Mouse (Mus musculus) bone marrow, adult 2 months (tissue): ENCODE data around the gene Hs2st1. TPM values are rescaled to one million over a fixed set of nuclear protein-coding genes. Genes with fewer than 3 reads are reported as not detected.

Experiments
- H3K27ac ChIP-seq: fragments of 200-500 bp; 2 replicates; pipeline ENCODE4 v1.5.1; 2012; ENCODE audit warnings: low read depth, mild to moderate bottlenecking, control low read depth, inconsistent platforms, low read length; ENCODE audit not compliant: control insufficient read depth, poor library complexity, insufficient read depth
- H3K4me1 ChIP-seq: fragments of 200-500 bp; 2 replicates; pipeline ENCODE4 v1.6.1; 2011; ENCODE audit warnings: low read length; ENCODE audit not compliant: control insufficient read depth, insufficient read depth
- H3K4me3 ChIP-seq: fragments of 200-500 bp; replicated peaks from 2 replicates; pipeline ENCODE3; 2011; ENCODE audit warnings: mild to moderate bottlenecking, low read depth, low read length, control low read depth; ENCODE audit not compliant: control insufficient read depth
- CTCF ChIP-seq: fragments of 200-500 bp; IDR thresholded peaks from 2 replicates; pipeline ENCODE4 v1.5.1; 2011; ENCODE audit warnings: low read length, control low read depth; ENCODE audit not compliant: control insufficient read depth, insufficient read depth
- POLR2A ChIP-seq: fragments of 200-500 bp; IDR thresholded peaks from 2 replicates; pipeline ENCODE4 v1.6.1; 2011; ENCODE audit warnings: low read depth, mild to moderate bottlenecking, control low read depth, low read length, borderline replicate concordance; ENCODE audit not compliant: control insufficient read depth
- whole genome bisulfite sequencing: fragments of 180-500 bp; shearing (Covaris S2); methylation state at CpG from one replicate; pipeline ENCODE4 v1.1.7; 2018; 5-methylcytosine and 5-hydroxymethylcytosine counted together
- polyA plus RNA-seq: library from polyadenylated mRNA; stranded (reverse); fragments of >200 nt; gene quantifications from 2 replicates; pipeline ENCODE4 v1.2.4, GENCODE M21; 2011; ENCODE audit warnings: low replicate concordance; ENCODE audit not compliant: missing spikeins, insufficient read depth, insufficient read length

The Hs2st1 gene
- polyA plus RNA-seq, 1 experiment, result 5.2 TPM

- H3K27ac ChIP-seq, result no peak overlapping the region
- H3K4me1 ChIP-seq, result no peaks in the 10 kb centered on the region
- no peak for TF ChIP-seq CTCF
- no peak for TF ChIP-seq POLR2A
- H3K4me3 ChIP-seq, result no peak overlapping the region
- WGBS, result 87% methylated on average over 16 of the region's 16 CpGs
Observed at GRCm38 (mm10) chr3:144513169-144514121, 56.5 kb downstream of the Hs2st1 start.

DNA sequence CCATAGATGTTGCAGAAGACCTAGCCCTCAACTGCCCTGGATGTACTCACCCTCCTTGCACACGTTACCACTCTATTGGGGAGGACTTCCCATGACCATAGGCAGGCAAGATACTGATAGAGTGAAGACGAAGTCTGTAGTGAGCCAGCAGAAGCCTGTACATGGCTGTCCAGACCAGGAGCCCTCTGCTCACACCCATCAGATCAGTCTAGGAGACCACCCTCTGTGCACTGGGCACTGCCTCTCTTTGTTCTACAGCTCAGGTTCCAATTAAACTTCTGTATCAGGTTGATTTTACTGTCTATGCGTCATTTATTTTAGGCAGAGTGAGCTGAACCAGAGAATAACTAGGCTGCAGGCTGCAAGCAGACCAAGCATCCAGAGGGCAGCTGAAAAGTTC lies 59.3 kb downstream of the Hs2st1 start:
- WGBS, result 86% methylated on average over 3 of the region's 3 CpGs
- Histone ChIP-seq H3K27ac (no peak overlapping the region), H3K4me3 (no peak overlapping the region), H3K4me1 (no peaks in the 10 kb centered on the region)
- TF ChIP-seq CTCF (no peak), POLR2A (no peak)

DNA sequence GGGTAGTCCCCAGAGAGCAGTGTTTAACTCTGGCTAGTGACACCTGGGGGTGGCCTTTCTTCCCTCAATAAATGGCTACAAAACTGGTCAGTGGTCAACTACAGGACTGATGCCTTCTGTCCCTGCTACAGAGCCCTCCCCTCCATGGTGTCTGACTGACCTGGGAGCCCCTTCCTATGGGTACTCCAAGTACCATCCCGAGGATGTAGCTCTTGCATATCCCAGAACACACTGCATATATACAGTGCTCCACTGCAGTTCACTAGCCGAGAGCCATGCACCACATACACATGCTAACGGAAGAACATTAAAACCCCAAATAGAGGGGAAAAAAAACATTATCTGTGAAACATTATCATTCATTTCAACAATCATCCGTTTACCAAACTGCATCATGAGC lies 61.6 kb downstream of the Hs2st1 start:
- Histone ChIP-seq H3K4me3 (no peak overlapping the region), H3K4me1 (no peaks in the 10 kb centered on the region), H3K27ac (no peak overlapping the region)
- TF ChIP-seq POLR2A (no peak), CTCF (no peak)
- WGBS, result 84% methylated on average over 4 of the region's 4 CpGs

DNA sequence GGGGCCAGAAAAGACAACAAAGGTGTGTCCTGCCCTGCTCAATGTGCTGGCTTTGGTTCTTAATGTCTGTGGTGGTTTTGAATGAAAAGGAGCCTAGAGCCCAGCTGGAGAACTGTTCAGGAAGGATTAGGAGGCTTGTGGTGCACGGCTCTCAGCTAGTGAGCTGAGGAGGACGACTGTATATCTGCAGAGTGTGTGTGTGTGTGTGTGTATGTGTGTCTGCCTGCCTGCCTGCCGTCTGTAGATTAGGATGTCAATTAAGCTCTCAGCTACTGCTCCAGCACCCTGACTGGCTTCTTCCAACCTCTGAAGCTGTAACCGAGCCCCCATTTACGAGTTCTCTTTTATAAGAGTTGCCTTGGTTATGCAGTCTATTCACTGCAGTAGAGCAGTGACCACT lies 62.1 kb downstream of the Hs2st1 start:
- Histone ChIP-seq H3K4me3 (no peak overlapping the region), H3K4me1 (no peaks in the 10 kb centered on the region), H3K27ac (no peak overlapping the region)
- TF ChIP-seq CTCF, result no peak
- no peak for TF ChIP-seq POLR2A
- WGBS, result 76% methylated on average over 5 of the region's 5 CpGs

GRCm38 (mm10) chr3:144506213-144506612 lies 63.8 kb downstream of the Hs2st1 start:
- no peaks in the 10 kb centered on the region for H3K4me1 ChIP-seq
- TF ChIP-seq CTCF (no peak), POLR2A (no peak)
- H3K4me3 ChIP-seq, result no peak overlapping the region
- WGBS, result 66% methylated on average over 3 of the region's 3 CpGs
- no peak overlapping the region for H3K27ac ChIP-seq

DNA sequence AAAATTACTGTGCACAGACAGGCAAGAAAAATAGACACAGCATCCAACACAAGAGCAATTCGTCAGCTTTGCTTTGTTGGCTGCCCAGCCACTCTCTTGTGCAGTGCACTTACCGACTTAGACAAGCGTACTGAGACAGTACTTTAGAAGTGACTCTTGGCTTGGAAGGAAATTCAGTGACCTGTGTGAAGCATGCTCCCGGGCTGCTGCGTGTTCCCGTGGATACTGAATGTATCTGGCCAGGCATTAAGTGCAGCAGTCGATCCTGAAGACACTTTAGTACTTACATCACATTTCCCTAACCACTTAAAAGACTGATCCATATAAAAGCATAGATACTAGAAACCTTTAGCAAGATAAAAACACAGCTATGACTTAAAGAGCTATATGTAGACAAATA lies 68.1 kb downstream of the Hs2st1 start:
- TF ChIP-seq CTCF (no peak), POLR2A (no peak)
- Histone ChIP-seq H3K4me3 (no peak overlapping the region), H3K4me1 (no peaks in the 10 kb centered on the region), H3K27ac (no peak overlapping the region)
- WGBS, result 83% methylated on average over 7 of the region's 7 CpGs

DNA sequence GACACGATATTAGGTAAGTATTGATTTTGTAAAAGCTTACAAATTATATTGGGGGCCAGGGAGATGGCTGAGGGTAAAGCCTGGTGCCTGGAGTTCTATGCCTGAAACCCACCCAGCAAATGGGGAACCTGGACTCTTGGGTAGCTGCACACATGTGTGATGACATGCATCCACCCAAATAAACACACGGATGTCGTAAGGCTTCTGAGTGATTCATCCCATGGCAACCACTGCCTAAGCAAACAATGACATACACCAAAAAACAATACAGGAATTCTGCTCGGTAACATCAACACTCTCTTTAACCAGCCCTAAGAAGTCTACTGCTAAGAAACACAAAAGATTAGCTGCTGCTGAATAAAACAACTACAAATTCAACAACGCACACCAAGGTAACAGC lies 73.2 kb downstream of the Hs2st1 start:
- WGBS, result 78% methylated on average over 5 of the region's 5 CpGs
- H3K27ac ChIP-seq, result no peak overlapping the region
- TF ChIP-seq CTCF, result no peak
- no peak for TF ChIP-seq POLR2A
- H3K4me3 ChIP-seq, result no peak overlapping the region
- H3K4me1 ChIP-seq, result no peaks in the 10 kb centered on the region; the same call in 1 of the 2 replicates

DNA sequence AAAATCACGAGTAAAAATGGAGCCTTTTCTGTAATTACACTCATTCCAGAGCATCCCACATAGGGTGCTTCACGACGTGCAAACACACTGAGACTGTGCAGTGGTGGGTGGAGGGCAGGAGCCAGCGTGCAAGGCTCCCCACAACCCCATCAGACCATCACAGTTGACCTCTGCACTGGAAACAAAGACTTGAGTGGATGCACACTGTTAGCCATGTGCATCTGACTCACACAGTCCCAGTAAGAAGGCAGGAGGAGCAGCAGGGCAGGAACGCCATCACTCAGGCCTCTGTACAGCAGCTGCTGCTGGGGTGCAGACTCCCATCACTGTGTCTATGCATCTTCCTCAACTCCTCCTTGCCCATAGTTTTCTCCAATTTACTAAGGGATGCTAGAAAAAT lies 75.1 kb downstream of the Hs2st1 start:
- no peak for TF ChIP-seq CTCF
- no peak for TF ChIP-seq POLR2A
- 75% methylated on average over 5 of the region's 5 CpGs for WGBS
- Histone ChIP-seq H3K4me3 (no peak overlapping the region), H3K4me1 (no peaks in the 10 kb centered on the region; the same call in 1 of the 2 replicates), H3K27ac (no peak overlapping the region)

- Histone ChIP-seq H3K4me3 (no peak overlapping the region), H3K4me1 (no peaks in the 10 kb centered on the region), H3K27ac (no peak overlapping the region)
- 61% methylated on average over 2 of the region's 2 CpGs for WGBS
- no peak for TF ChIP-seq POLR2A
- TF ChIP-seq CTCF, result no peak
Observed at GRCm38 (mm10) chr3:144488787-144489186, 81.2 kb downstream of the Hs2st1 start.
